Mouse (Mus musculus) adipocyte (in vitro differentiated cells): Measurements from ENCODE around the gene Ccdc187.

Experiments
- DNase-seq: peaks from one replicate; pipeline ENCODE4 v3.0.0-alpha.2; 2016; ENCODE audit warnings: low spot score

Ccdc187 gene

DNA sequence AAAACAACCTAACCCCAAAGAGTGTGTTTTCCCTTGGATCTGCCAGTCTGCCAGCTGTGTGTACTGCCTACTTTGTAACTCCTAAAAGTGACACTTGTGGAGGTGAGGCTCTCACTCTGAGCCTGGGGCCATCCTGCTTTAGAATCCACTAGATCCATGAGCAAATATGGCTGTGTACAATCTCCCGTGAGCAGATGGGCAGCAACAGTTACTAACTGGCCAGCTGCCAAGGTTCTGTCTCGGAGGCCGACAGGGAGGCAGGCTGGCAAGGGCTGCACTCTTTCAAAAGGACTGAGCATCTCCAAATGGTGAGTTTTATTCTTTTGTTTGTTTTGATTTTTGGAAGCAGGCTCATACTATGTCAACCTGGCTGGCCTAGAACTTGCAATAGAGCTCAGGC lies 79.8 kb downstream of the Ccdc187 start:
- DNase-seq: peak; percentile 55

DNA sequence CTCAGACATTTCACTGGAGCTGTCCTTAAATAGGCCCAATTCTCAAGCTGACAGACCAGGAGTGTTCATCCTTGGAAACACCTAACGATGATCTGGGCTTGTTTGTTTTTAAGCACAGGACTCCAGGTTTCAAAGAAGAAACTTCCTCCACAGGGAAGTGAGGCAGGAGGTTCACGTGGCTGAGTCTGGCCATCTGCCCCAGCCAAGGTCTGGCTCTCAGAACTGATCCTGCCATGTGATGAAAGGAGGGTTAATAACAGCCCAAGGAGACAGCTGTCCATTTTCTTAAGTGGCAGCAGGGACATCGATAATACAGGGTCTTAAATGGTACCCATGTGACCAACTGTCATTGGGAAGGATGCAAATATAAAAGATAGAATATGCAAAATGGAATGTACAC lies 84.8 kb downstream of the Ccdc187 start:
- no peak for DNase-seq

- peak; percentile 75 for DNase-seq
Observed at GRCm38 (mm10) chr2:26208126-26208789, 86.1 kb downstream of the Ccdc187 start, which contains the start of gene Lhx3. Gene Lhx3 (minus strand): TSS chr2:26208289.

- DNase-seq: peak; percentile 90
Observed at GRCm38 (mm10) chr2:26207559-26207958, 86.8 kb downstream of the Ccdc187 start.

DNA sequence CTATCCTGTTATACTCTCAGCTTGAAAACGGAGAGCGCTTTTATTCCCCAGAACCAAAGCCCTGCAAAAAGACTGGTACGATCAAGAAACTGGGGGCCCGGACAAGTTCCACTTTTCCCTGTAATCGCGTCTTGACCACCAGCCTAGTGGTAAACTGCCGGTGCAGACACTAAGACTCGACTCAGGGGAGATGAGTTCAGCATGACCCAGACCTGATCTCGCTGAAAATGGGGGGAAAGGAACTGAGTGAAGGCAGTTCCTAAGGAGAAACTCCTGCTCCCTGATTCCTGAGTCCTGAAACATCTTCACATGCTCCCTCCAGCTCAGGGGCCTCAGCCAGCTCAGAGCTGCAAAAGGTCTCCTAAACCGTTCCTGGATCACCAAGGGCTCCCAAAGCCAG lies 88.6 kb downstream of the Ccdc187 start:
- no peak for DNase-seq

DNA sequence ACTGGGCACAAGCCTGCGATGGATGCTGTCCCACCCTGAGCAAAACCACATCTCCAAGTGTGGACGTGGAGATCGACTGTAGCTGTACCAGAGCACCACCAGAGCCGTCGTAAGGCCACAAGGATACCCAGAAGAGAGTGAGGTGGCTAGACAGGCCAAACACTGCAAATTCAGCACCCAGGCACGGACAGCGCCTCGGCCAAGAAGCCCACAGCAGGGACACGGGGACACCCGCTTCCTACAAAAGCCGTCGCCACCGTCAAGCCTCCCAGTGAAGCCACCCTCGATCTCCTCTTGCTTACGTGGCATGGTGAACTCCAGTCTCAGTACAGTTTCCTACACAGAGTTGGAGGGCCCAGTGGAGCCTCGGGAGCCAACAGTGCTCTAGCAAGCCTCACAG lies 89.2 kb downstream of the Ccdc187 start:
- peak; percentile 54 for DNase-seq

DNA sequence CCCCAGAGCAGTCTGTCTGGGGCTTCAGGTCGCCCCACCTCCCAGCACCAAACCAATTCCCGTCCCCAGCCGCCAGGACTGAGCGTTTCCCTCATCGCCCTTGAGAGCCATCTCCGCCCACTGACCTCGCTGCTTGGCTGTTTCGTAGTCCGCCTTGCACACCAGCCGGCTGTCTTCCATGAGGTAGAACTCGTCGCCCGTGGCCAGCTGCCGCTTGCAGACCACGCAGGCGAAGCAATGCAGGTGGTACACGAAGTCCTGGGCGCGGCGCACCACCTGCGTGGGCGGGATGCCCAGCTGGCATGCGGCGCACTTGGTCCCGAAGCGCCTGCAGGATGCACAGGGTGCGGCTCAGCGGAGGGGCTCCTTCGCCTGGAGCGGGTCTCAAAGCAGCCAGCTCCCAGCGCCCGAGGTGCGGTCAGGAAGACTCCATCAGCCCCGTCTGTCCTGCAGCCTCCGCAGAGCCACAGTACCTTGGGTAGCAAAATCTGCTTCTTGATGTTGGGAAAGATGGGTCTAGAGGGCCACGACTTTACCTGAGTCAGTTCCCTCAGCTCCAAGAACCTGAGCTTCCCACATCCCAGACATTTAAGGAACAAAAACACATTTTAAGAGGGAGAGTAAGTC lies 91.4 kb downstream of the Ccdc187 start:
- DNase-seq: no peak

DNA sequence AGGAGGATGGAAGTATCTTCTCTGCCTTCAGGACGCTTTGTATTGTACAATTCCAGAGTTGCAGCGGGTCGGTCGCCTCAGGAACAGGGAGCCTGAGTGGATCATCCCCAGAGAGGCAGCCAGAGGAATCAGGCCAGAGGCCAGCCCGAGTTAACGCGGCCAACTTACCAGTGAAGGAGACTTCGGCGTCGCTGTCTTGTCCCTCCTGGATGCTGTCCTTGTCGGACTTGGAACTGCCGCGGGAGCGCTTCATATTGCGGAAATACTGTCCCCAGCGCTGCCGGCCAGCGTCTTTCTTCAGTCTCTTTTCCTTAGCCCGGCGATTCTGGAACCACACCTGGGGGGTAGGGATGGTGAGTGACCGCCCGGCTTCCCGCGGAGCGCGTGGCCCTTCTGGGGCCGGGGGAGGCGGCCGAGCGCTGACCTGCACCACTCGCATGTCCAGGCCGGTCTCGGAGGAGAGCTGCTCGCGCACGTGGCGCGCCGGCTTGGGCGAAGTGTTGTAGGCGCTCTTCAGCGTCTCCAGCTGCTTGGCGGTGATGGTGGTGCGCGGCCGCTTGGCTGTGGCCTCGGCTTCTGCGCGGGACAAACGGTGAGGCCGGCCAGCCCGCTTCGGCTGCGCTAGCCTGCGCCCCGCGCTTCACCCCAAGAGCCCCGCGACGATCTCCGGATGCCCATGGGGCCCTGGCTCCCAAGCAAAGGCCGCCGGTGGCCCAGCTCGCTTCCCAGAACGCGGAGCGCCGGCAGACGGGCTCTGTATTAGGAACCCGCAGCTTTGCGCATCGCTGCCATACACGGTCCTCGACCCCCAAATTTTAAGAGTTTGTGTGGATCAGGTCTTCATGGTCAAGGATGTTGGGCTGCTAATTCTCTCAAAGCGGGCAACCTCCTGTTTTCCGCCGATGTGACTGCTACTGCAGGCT lies 92.2 kb downstream of the Ccdc187 start:
- peak; percentile 26 for DNase-seq

GRCm38 (mm10) chr2:26198488-26198887 lies 95.9 kb downstream of the Ccdc187 start:
- no peak for DNase-seq

DNA sequence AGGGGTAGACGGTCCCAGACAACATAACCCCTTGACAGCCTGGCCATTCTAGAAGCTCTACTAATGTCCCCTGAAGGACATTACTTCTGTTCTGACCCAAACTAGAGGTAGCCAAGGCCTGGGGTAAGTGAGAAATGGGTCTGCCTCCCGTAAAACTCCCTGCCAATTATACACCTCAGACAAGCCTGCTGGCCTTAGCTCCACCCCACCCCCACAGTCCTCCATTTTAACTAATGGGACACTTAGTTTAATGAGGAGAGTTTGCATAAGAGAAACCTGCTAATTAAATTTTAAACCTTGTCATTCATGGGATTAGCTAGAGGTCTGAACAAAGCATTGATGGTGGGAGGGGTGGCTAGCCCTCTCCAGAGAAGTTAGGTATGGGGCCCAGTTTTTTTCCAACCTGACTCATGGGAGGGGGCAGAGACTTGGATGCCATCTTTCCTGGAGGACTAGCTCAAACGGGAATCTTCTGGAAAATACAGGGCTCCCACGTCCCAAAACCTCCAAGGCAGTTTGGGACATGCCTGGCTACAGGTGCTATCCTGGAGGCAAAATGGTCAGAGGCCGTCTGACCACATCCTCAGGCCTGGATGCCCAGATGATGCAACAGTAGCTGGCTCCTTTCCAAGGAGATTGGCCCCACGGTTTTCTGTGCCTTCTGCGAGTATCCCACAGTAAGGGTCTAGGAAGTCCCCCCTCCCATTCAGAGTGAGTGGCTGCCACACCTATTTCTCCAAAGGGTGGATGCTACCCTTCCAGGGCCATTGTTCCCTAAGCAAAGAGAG lies 99.6 kb downstream of the Ccdc187 start:
- peak; percentile 10 for DNase-seq
